Mouse (Mus musculus): ENCODE measurements around the gene Fam166a. TPM values are rescaled to one million over a fixed set of nuclear protein-coding genes. Genes with fewer than 3 reads are reported as not detected.
A peak's percentile ranks its signal among the peaks of the same experiment; 100 is the strongest.

Gene Fam166a
- polyA plus RNA-seq, 1 experiment from 2014 or later: not detected

GRCm38 (mm10) chr2:25211121-25211670 lies 7.3 kb upstream of the Fam166a start, which contains the start of gene Nelfb:
Nelfb (minus strand) TSS chr2:25211489.
- under 1% methylated on average over 44 of the region's 44 CpGs for WGBS
- H3K36me3 ChIP-seq (ENCODE audit: control insufficient read depth, insufficient read depth, low read length): peaks cover 5% of the 10 kb centered on the region
- peak within 1 kb of the TSS; percentile 83 for H3K4me3 ChIP-seq (ENCODE audit: low read depth, low read length)
- no peaks in the 10 kb centered on the region for H3K27me3 ChIP-seq (ENCODE audit: control insufficient read depth, insufficient read depth, low read length)
- H3K9ac ChIP-seq (ENCODE audit: low read length): peak within 1 kb of the TSS; percentile 96
- ATAC-seq (ENCODE audit: low FRiP score, low TSS enrichment): peak; percentile 91
- H3K9me3 ChIP-seq (ENCODE audit: control insufficient read depth, low read length): no peaks in the 10 kb centered on the region
- peak within 1 kb of the TSS; percentile 95 for H3K4me2 ChIP-seq (replicated peaks; ENCODE audit: low read depth)
- peak within 1 kb of the TSS; percentile 92 for H3K27ac ChIP-seq (replicated peaks)
- peak; percentile 92 for DNase-seq (ENCODE audit: low spot score)
- 0 out of 2 replicates have a peak, but pooled peaks cover 2% of the 10 kb centered on the region for H3K4me1 ChIP-seq (replicated peaks; ENCODE audit: control insufficient read depth, insufficient read depth)
- TF ChIP-seq CTCF (IDR thresholded peaks at IDR 0.05; ENCODE audit: low read depth) (peak; percentile 27; the same call in 1 of the 2 replicates), EP300 (optimal IDR thresholded peaks at IDR 0.05) (no peak)

- H3K4me2 ChIP-seq (replicated peaks; ENCODE audit: low read depth): no peak overlapping the region
- 0 out of 2 replicates have a peak, but pooled peaks cover 2% of the 10 kb centered on the region for H3K4me1 ChIP-seq (replicated peaks; ENCODE audit: control insufficient read depth, insufficient read depth)
- DNase-seq (ENCODE audit: low spot score) (no peak), ATAC-seq (ENCODE audit: low FRiP score, low TSS enrichment) (no peak)
- H3K9ac ChIP-seq (ENCODE audit: low read length): no peak overlapping the region
- H3K4me3 ChIP-seq (ENCODE audit: low read depth, low read length): no peak overlapping the region
- no peaks in the 10 kb centered on the region for H3K9me3 ChIP-seq (ENCODE audit: control insufficient read depth, low read length)
- H3K27me3 ChIP-seq (ENCODE audit: control insufficient read depth, insufficient read depth, low read length): no peaks in the 10 kb centered on the region
- no peaks in the 10 kb centered on the region for H3K36me3 ChIP-seq (ENCODE audit: control insufficient read depth, insufficient read depth, low read length)
- no peak overlapping the region for H3K27ac ChIP-seq (replicated peaks)
- TF ChIP-seq EP300 (optimal IDR thresholded peaks at IDR 0.05) (no peak), CTCF (IDR thresholded peaks at IDR 0.05; ENCODE audit: low read depth) (no peak)
- WGBS: 62% methylated on average over 23 of the region's 23 CpGs
Measured at GRCm38 (mm10) chr2:25213266-25213865, 5.2 kb upstream of the Fam166a start.

- Histone ChIP-seq H3K4me3 (ENCODE audit: low read depth, low read length) (no peak within 1 kb of the TSS), H3K4me1 (replicated peaks; ENCODE audit: control insufficient read depth, insufficient read depth) (0 out of 2 replicates have a peak, but pooled peaks cover 2% of the 10 kb centered on the region), H3K36me3 (ENCODE audit: control insufficient read depth, insufficient read depth, low read length) (no peaks in the 10 kb centered on the region), H3K9me3 (ENCODE audit: control insufficient read depth, low read length) (no peaks in the 10 kb centered on the region), H3K4me2 (replicated peaks; ENCODE audit: low read depth) (no peak within 1 kb of the TSS), H3K9ac (ENCODE audit: low read length) (no peak within 1 kb of the TSS), H3K27ac (replicated peaks) (no peak within 1 kb of the TSS), H3K27me3 (ENCODE audit: control insufficient read depth, insufficient read depth, low read length) (no peaks in the 10 kb centered on the region)
- TF ChIP-seq CTCF (IDR thresholded peaks at IDR 0.05; ENCODE audit: low read depth) (no peak), EP300 (optimal IDR thresholded peaks at IDR 0.05) (no peak)
- WGBS: 70% methylated on average over 3 of the region's 3 CpGs
- ATAC-seq (ENCODE audit: low FRiP score, low TSS enrichment) (no peak), DNase-seq (ENCODE audit: low spot score) (no peak)
Measured at GRCm38 (mm10) chr2:25214444-25214843, 4.1 kb upstream of the Fam166a start, which contains the start of gene Stpg3. Stpg3 (minus strand) TSS chr2:25214637.

GRCm38 (mm10) chr2:25217666-25218065 lies 879 bp upstream of the Fam166a start:
- Histone ChIP-seq H3K4me3 (ENCODE audit: low read depth, low read length) (no peak overlapping the region), H3K27ac (replicated peaks) (no peak overlapping the region), H3K4me2 (replicated peaks; ENCODE audit: low read depth) (no peak overlapping the region), H3K9ac (ENCODE audit: low read length) (no peak overlapping the region), H3K9me3 (ENCODE audit: control insufficient read depth, low read length) (no peaks in the 10 kb centered on the region), H3K36me3 (ENCODE audit: control insufficient read depth, insufficient read depth, low read length) (no peaks in the 10 kb centered on the region), H3K4me1 (replicated peaks; ENCODE audit: control insufficient read depth, insufficient read depth) (no peaks in the 10 kb centered on the region), H3K27me3 (ENCODE audit: control insufficient read depth, insufficient read depth, low read length) (no peaks in the 10 kb centered on the region)
- ATAC-seq (ENCODE audit: low FRiP score, low TSS enrichment) (no peak), DNase-seq (ENCODE audit: low spot score) (no peak)
- TF ChIP-seq CTCF (IDR thresholded peaks at IDR 0.05; ENCODE audit: low read depth): no peak
- TF ChIP-seq EP300 (optimal IDR thresholded peaks at IDR 0.05): no peak
- WGBS: 53% methylated on average over 2 of the region's 2 CpGs

GRCm38 (mm10) chr2:25221331-25221772 lies 2.8 kb downstream of the Fam166a start:
- no peaks in the 10 kb centered on the region for H3K9me3 ChIP-seq (ENCODE audit: control insufficient read depth, low read length)
- H3K4me1 ChIP-seq (replicated peaks; ENCODE audit: control insufficient read depth, insufficient read depth): no peaks in the 10 kb centered on the region
- no peaks in the 10 kb centered on the region for H3K36me3 ChIP-seq (ENCODE audit: control insufficient read depth, insufficient read depth, low read length)
- H3K27me3 ChIP-seq (ENCODE audit: control insufficient read depth, insufficient read depth, low read length): no peaks in the 10 kb centered on the region
- no peak overlapping the region for H3K27ac ChIP-seq (replicated peaks)
- no peak overlapping the region for H3K4me2 ChIP-seq (replicated peaks; ENCODE audit: low read depth)
- TF ChIP-seq EP300 (optimal IDR thresholded peaks at IDR 0.05): no peak
- no peak for TF ChIP-seq CTCF (IDR thresholded peaks at IDR 0.05; ENCODE audit: low read depth)
- no peak for DNase-seq (ENCODE audit: low spot score)
- WGBS: 69% methylated on average over 5 of the region's 5 CpGs
- no peak overlapping the region for H3K4me3 ChIP-seq (ENCODE audit: low read depth, low read length)
- no peak overlapping the region for H3K9ac ChIP-seq (ENCODE audit: low read length)
- no peak for ATAC-seq (ENCODE audit: low FRiP score, low TSS enrichment)

Data from stomach, postnatal 0 days (tissue).